Mouse (Mus musculus): ENCODE results near the gene Elavl3. TPM values are rescaled to one million over a fixed set of nuclear protein-coding genes. Genes with fewer than 3 reads are reported as not detected.

Elavl3 gene
- polyA plus RNA-seq, 1 experiment, result 165 TPM

DNA sequence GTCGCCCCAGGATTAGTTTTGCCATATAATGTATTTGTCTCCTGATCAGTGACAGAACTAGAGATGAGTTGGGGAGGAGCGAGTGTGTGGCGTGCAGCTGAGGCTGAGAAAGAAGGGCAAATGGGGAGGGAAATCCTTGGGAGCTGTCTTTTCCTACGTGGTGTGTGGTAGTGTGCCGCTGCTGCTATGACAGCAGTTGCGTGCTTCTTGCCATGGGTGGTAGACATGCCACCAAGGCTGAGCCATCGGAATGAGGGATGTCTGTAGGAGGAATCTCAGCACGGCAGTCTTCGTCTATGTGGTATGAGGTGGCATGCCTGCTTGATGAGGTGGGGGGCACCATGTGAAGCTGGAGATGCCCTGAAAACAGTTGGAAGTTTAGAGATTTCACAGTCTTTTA is 21.4 kb downstream of the Elavl3 start:
- no peak for DNase-seq

DNA sequence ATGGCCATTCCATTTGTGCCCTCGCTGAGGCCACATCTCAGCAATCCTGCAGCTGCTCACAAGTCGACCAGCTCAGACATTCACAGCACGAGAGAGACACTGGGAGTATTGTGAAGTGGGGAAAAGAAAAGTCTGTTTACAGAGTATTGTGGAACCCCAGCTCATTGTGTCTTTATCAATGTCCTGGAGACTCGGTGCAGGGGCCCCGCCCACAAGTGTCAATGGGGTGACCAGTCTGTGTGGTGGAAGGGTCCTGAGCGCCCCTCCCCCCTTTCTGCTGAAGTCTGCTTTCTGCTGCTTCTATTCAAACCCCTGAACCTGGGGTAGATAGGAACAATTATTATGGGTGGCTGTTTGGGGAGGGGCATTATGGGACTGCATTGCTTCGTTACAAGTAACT is 23.4 kb downstream of the Elavl3 start:
- Histone ChIP-seq H3K27me3 (ENCODE audit: control insufficient read depth, insufficient read depth, low read length) (no peaks in the 10 kb centered on the region), H3K4me1 (ENCODE audit: control insufficient read depth, insufficient read depth, low read length) (peaks cover 21% of the 10 kb centered on the region), H3K27ac (ENCODE audit: insufficient read depth, low read length) (peak overlapping the region; percentile 18; the same call in 1 of the 2 replicates), H3K4me3 (replicated peaks; ENCODE audit: insufficient read depth, low read depth, low read length) (no peak overlapping the region)
- WGBS, result 37% methylated on average over 7 of the region's 7 CpGs
- TF ChIP-seq CTCF (IDR thresholded peaks at IDR 0.05; ENCODE audit: borderline replicate concordance, insufficient read depth, low read depth, low read length) (no peak), POLR2A (IDR thresholded peaks at IDR 0.05; ENCODE audit: borderline replicate concordance, insufficient read depth, low read length) (no peak)
- no peak for DNase-seq

More for the DNA sequence above, 21.4 kb downstream of the Elavl3 start:
- no peaks in the 10 kb centered on the region for H3K27me3 ChIP-seq (ENCODE audit: control insufficient read depth, insufficient read depth, low read length)
- no peak overlapping the region for H3K4me3 ChIP-seq (replicated peaks; ENCODE audit: insufficient read depth, low read depth, low read length)
- TF ChIP-seq POLR2A (IDR thresholded peaks at IDR 0.05; ENCODE audit: borderline replicate concordance, insufficient read depth, low read length) (no peak), CTCF (IDR thresholded peaks at IDR 0.05; ENCODE audit: borderline replicate concordance, insufficient read depth, low read depth, low read length) (no peak)
- peaks cover 23% of the 10 kb centered on the region; the same call in 1 of the 2 replicates for H3K4me1 ChIP-seq (ENCODE audit: control insufficient read depth, insufficient read depth, low read length)
- WGBS, result 91% methylated on average over 9 of the region's 9 CpGs
- H3K27ac ChIP-seq (ENCODE audit: insufficient read depth, low read length), result no peak overlapping the region

DNA sequence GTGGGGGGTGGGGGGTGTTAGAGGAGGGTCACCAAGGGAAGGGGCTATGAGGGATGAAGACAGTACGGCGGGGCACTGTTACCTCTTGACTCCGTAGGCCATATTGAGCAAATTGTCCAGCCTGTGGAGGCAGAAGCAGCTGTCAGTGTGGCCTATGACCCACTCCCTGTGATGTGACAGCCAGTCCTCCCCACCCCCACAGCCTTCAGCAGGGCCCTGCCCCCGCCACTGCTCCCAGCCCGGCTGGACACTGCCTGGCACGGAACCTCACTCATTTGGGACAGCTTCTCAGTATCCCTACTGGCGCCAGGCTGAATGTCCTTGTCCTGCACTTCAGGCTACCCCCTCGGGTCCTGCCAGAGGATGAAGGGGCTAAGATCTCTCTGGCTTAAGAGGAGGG is 27.2 kb downstream of the Elavl3 start:
- Histone ChIP-seq H3K27me3 (ENCODE audit: control insufficient read depth, insufficient read depth, low read length) (no peaks in the 10 kb centered on the region), H3K4me1 (ENCODE audit: control insufficient read depth, insufficient read depth, low read length) (peaks cover 21% of the 10 kb centered on the region), H3K27ac (ENCODE audit: insufficient read depth, low read length) (peak overlapping the region; percentile 20; the same call in 1 of the 2 replicates), H3K4me3 (replicated peaks; ENCODE audit: insufficient read depth, low read depth, low read length) (no peak overlapping the region)
- DNase-seq, result peak in 1 of 2 experiments; percentile 58
- TF ChIP-seq CTCF (IDR thresholded peaks at IDR 0.05; ENCODE audit: borderline replicate concordance, insufficient read depth, low read depth, low read length), result no peak
- TF ChIP-seq POLR2A (IDR thresholded peaks at IDR 0.05; ENCODE audit: borderline replicate concordance, insufficient read depth, low read length), result no peak
- WGBS, result 26% methylated on average over 8 of the region's 8 CpGs

GRCm38 (mm10) chr9:22017208-22017825 is 34.5 kb downstream of the Elavl3 start:
- Histone ChIP-seq H3K4me3 (replicated peaks; ENCODE audit: insufficient read depth, low read depth, low read length) (no peak overlapping the region), H3K27me3 (ENCODE audit: control insufficient read depth, insufficient read depth, low read length) (no peaks in the 10 kb centered on the region), H3K27ac (ENCODE audit: insufficient read depth, low read length) (peak overlapping the region; percentile 54), H3K4me1 (ENCODE audit: control insufficient read depth, insufficient read depth, low read length) (peaks cover 19% of the 10 kb centered on the region)
- WGBS, result 23% methylated on average over 7 of the region's 7 CpGs
- DNase-seq, result peak; percentile 63 to 81
- no peak for TF ChIP-seq POLR2A (IDR thresholded peaks at IDR 0.05; ENCODE audit: borderline replicate concordance, insufficient read depth, low read length)
- no peak for TF ChIP-seq CTCF (IDR thresholded peaks at IDR 0.05; ENCODE audit: borderline replicate concordance, insufficient read depth, low read depth, low read length)

DNA sequence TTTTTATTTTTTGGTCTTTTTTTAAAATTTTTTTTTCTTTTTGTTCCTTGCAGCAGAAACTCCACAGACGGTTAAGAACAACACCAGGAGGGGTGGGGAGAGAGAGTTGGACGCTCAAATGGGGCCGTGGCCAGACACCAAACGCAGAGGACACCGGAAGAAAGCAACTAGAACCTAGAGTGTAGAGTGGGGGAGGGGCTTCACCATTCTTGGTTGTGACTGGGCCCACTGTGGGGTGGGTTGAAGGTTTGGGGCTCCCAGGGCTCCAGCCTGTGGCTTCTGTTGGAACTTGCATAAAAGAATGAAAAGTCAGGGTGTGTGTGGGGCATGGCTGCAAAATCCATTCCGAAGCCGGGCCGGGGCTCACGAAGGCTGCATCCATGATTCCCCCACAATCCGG is 35.6 kb downstream of the Elavl3 start:
- Histone ChIP-seq H3K4me3 (replicated peaks; ENCODE audit: insufficient read depth, low read depth, low read length) (no peak overlapping the region), H3K27ac (ENCODE audit: insufficient read depth, low read length) (peak overlapping the region; percentile 54; the same call in 1 of the 2 replicates), H3K27me3 (ENCODE audit: control insufficient read depth, insufficient read depth, low read length) (no peaks in the 10 kb centered on the region), H3K4me1 (ENCODE audit: control insufficient read depth, insufficient read depth, low read length) (peaks cover 23% of the 10 kb centered on the region)
- no peak for TF ChIP-seq CTCF (IDR thresholded peaks at IDR 0.05; ENCODE audit: borderline replicate concordance, insufficient read depth, low read depth, low read length)
- no peak for TF ChIP-seq POLR2A (IDR thresholded peaks at IDR 0.05; ENCODE audit: borderline replicate concordance, insufficient read depth, low read length)
- no peak for DNase-seq
- WGBS, result 56% methylated on average over 10 of the region's 10 CpGs

GRCm38 (mm10) chr9:22012731-22013130 is 39.1 kb downstream of the Elavl3 start:
- no peak for DNase-seq
- Histone ChIP-seq H3K27me3 (ENCODE audit: control insufficient read depth, insufficient read depth, low read length) (no peaks in the 10 kb centered on the region), H3K27ac (ENCODE audit: insufficient read depth, low read length) (no peak overlapping the region), H3K4me3 (replicated peaks; ENCODE audit: insufficient read depth, low read depth, low read length) (no peak overlapping the region), H3K4me1 (ENCODE audit: control insufficient read depth, insufficient read depth, low read length) (peaks cover 31% of the 10 kb centered on the region)
- WGBS, result 62% methylated on average over 13 of the region's 13 CpGs
- no peak for TF ChIP-seq CTCF (IDR thresholded peaks at IDR 0.05; ENCODE audit: borderline replicate concordance, insufficient read depth, low read depth, low read length)
- TF ChIP-seq POLR2A (IDR thresholded peaks at IDR 0.05; ENCODE audit: borderline replicate concordance, insufficient read depth, low read length), result no peak

DNA sequence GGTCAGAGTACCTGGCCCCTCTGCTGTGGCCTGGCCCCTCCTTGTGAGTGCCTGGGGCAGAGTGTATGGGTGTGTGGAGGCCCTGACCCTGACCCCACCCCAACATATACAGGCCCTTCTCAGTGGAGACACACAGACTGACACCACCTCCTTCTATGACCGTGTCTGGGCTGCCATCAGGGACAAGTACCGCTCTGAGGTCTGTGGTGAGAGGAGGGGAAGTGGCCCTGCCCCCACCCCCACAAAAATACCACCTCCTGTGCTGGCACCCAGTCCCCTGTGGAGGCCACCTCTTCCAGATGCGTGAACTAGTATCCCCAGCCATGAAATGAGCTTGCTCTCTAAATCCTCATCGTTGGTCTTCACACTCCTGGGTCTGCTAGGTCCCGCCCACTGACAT is 40.8 kb downstream of the Elavl3 start:
- no peak overlapping the region for H3K4me3 ChIP-seq (replicated peaks; ENCODE audit: insufficient read depth, low read depth, low read length)
- TF ChIP-seq POLR2A (IDR thresholded peaks at IDR 0.05; ENCODE audit: borderline replicate concordance, insufficient read depth, low read length) (no peak), CTCF (IDR thresholded peaks at IDR 0.05; ENCODE audit: borderline replicate concordance, insufficient read depth, low read depth, low read length) (no peak)
- WGBS, result 78% methylated on average over 5 of the region's 5 CpGs
- H3K27me3 ChIP-seq (ENCODE audit: control insufficient read depth, insufficient read depth, low read length), result no peaks in the 10 kb centered on the region
- H3K27ac ChIP-seq (ENCODE audit: insufficient read depth, low read length), result no peak overlapping the region
- no peak for DNase-seq
- peaks cover 18% of the 10 kb centered on the region; the same call in 1 of the 2 replicates for H3K4me1 ChIP-seq (ENCODE audit: control insufficient read depth, insufficient read depth, low read length)

- WGBS, result 94% methylated on average over 12 of the region's 12 CpGs
- no peak for DNase-seq
- Histone ChIP-seq H3K4me3 (replicated peaks; ENCODE audit: insufficient read depth, low read depth, low read length) (no peak overlapping the region), H3K27ac (ENCODE audit: insufficient read depth, low read length) (no peak overlapping the region), H3K27me3 (ENCODE audit: control insufficient read depth, insufficient read depth, low read length) (no peaks in the 10 kb centered on the region), H3K4me1 (ENCODE audit: control insufficient read depth, insufficient read depth, low read length) (peaks cover 17% of the 10 kb centered on the region; the same call in 1 of the 2 replicates)
- TF ChIP-seq POLR2A (IDR thresholded peaks at IDR 0.05; ENCODE audit: borderline replicate concordance, insufficient read depth, low read length) (no peak), CTCF (IDR thresholded peaks at IDR 0.05; ENCODE audit: borderline replicate concordance, insufficient read depth, low read depth, low read length) (no peak)
Observed at GRCm38 (mm10) chr9:22004546-22004945, 47.3 kb downstream of the Elavl3 start.
